Mouse (Mus musculus) midbrain, postnatal 0 days (tissue): ENCODE measurements around the gene Eif5. TPM values are rescaled to one million over a fixed set of nuclear protein-coding genes. Genes with fewer than 3 reads are reported as not detected.
"Not testable (repeated sequence)": the region's sequence is repeated elsewhere in the genome, so short reads cannot be mapped to it uniquely, and the experiment has no call there.

Experiments used
- ATAC-seq: fragments of 200-750 bp; cut with Nextera tagmentation; 2 replicates; pipeline ENCODE4 v1.8.0; 2017; ENCODE audit warnings: moderate number of reproducible peaks, mild to moderate bottlenecking, moderate TSS enrichment, moderate library complexity; ENCODE audit not compliant: low FRiP score
- DNase-seq: peaks from one replicate; pipeline ENCODE4 v3.0.0-alpha.2; 2015; ENCODE audit warnings: low spot score
- H3K27ac ChIP-seq: fragments of 300-500 bp; sonication (generic); 2 replicates; pipeline ENCODE4 v1.5.1; 2014; ENCODE audit warnings: low read depth, mild to moderate bottlenecking, low read length, mixed read lengths
- H3K27me3 ChIP-seq: fragments of 300-500 bp; sonication (generic); 2 replicates; pipeline ENCODE4 v1.6.1; 2014; ENCODE audit warnings: low read length, control low read depth, mixed read lengths; ENCODE audit not compliant: insufficient read depth
- H3K36me3 ChIP-seq: fragments of 300-500 bp; sonication (generic); 2 replicates; pipeline ENCODE4 v1.6.1; 2014; ENCODE audit warnings: low read length, control low read depth, mixed read lengths; ENCODE audit not compliant: insufficient read depth
- H3K4me1 ChIP-seq: fragments of 300-500 bp; sonication (generic); 2 replicates; pipeline ENCODE4 v1.6.1; 2014; ENCODE audit warnings: mild to moderate bottlenecking, control low read depth, antibody characterized with exemption, low read length, mixed read lengths; ENCODE audit not compliant: insufficient read depth
- H3K4me2 ChIP-seq: fragments of 300-500 bp; sonication (generic); 2 replicates; pipeline ENCODE4 v1.6.1; 2014; ENCODE audit warnings: low read depth, mild to moderate bottlenecking, low read length, mixed read lengths; ENCODE audit not compliant: poor library complexity, severe bottlenecking
- H3K4me3 ChIP-seq: fragments of 300-500 bp; sonication (generic); 2 replicates; pipeline ENCODE4 v1.5.1; 2014; ENCODE audit warnings: low read depth, mild to moderate bottlenecking, low read length, moderate library complexity
- H3K9ac ChIP-seq: fragments of 300-500 bp; sonication (generic); replicated peaks from 2 replicates; pipeline ENCODE4 v1.6.1; 2014; ENCODE audit warnings: mild to moderate bottlenecking, low read length, moderate library complexity, mixed read lengths; ENCODE audit not compliant: poor library complexity, severe bottlenecking
- H3K9me3 ChIP-seq: fragments of 300-500 bp; sonication (generic); 2 replicates; pipeline ENCODE4 v1.6.1; 2016; ENCODE audit warnings: low read length, control low read depth
- CTCF ChIP-seq: IDR thresholded peaks from 2 replicates; pipeline ENCODE4 v1.5.1; 2016; ENCODE audit warnings: antibody characterized with exemption, mild to moderate bottlenecking
- WGBS: fragments of 180-500 bp; shearing (Covaris S2); extraction: QIAGEN DNeasy Blood & Tissue Kit; methylation state at CpG from one replicate; pipeline ENCODE4 v1.1.7; 2014; 5-methylcytosine and 5-hydroxymethylcytosine counted together
- polyA plus RNA-seq: library from polyadenylated mRNA; unstranded; fragments of >200 nt; fragmentation: Nextera tagmentation; extraction: Ambion mirVana; gene quantifications from 2 replicates; pipeline ENCODE4 v1.2.1, GENCODE M21; 2015
- total RNA-seq: library from RNA; depleted of rRNA; stranded (reverse); fragments of >200 nt; gene quantifications from 2 replicates; pipeline ENCODE4 v1.2.3, GENCODE M21; 2014

Gene Eif5
- total and polyA plus RNA-seq, 2 experiments from 2014 or later = 283 to 640 TPM

DNA sequence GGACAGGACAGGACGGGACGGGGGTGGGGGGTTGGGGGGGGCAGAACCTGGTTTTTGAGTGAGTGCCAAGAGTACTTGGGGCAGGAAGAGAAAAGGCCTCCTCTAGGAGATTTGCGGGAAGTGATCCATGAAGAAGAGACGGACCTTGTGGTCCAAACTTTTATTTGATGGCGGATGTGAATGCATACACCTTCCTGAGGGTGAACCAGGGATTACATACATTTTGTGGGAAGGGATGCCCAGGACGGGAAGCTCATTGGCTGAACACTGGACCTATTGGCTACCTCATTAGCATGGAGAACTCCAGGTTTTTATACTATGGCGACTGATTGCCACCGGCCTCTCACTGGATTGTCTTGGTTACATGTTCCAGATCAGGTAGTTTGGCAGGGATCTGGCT, 14.5 kb downstream of the Eif5 start:
- TF ChIP-seq CTCF = no peak
- DNase-seq (no peak), ATAC-seq (no peak)
- H3K27ac ChIP-seq = no peak overlapping the region
- H3K4me3 ChIP-seq = no peak overlapping the region
- H3K4me1 ChIP-seq = no peaks in the 10 kb centered on the region
- H3K9me3 ChIP-seq = no peaks in the 10 kb centered on the region
- 69% methylated on average over 8 of the region's 8 CpGs for WGBS
- H3K36me3 ChIP-seq = 0 out of 2 replicates have a peak, but pooled peaks cover 2% of the 10 kb centered on the region
- no peaks in the 10 kb centered on the region for H3K27me3 ChIP-seq
- H3K4me2 ChIP-seq = no peak overlapping the region
- H3K9ac ChIP-seq = no peak overlapping the region

DNA sequence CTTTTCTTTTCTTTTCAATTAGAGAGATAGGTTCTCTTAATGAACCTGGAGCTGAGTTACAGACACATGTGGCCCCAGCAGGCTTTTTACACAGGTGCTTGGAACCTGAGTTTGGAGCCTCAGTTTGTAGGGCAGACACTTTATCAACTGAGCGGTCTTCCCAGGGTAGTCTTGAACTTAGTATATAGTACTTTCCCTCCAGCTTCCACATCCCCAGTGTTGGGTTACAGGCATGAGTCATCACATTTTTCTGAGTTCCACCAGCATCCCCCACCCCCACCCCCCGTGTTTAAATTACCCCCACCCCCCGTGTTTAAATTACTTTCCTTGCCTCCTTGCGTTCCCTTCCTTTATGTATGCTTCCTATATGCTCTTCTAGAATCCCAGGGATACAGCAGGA, 17.5 kb downstream of the Eif5 start:
- H3K4me2 ChIP-seq = no peak overlapping the region
- no peak overlapping the region for H3K27ac ChIP-seq
- DNase-seq = no peak
- no peak for TF ChIP-seq CTCF
- H3K27me3 ChIP-seq = no peaks in the 10 kb centered on the region
- WGBS = 74% methylated on average over 4 of the region's 4 CpGs
- ATAC-seq = no peak
- no peak overlapping the region for H3K9ac ChIP-seq
- H3K4me1 ChIP-seq = no peaks in the 10 kb centered on the region
- H3K9me3 ChIP-seq = no peaks in the 10 kb centered on the region
- no peaks in the 10 kb centered on the region for H3K36me3 ChIP-seq
- no peak overlapping the region for H3K4me3 ChIP-seq

DNA sequence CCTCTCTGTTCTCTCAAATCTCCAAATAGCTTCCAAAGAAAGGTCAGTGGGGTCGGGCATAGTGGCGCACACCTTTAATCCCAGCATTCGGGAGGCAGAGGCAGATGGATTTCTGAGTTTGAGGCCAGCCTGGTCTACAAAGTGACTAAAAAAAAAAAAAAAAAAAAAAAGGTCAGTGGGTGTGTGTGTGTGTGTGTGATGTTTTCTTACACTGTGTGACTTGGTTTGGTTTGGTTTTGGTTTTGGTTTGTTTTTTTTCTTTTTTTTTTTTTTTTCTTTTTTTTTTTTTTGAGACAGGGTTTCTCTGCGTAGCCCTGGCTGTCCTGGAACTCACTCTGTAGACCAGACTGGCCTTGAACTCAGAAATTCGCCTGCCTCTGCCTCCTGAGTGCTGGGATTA, 18.1 kb downstream of the Eif5 start:
- not testable (repeated sequence) for H3K27me3 ChIP-seq, H3K4me3 ChIP-seq, H3K4me2 ChIP-seq, DNase-seq, ATAC-seq, H3K36me3 ChIP-seq, H3K9ac ChIP-seq, H3K4me1 ChIP-seq, H3K27ac ChIP-seq, H3K9me3 ChIP-seq
- WGBS = 81% methylated on average over 5 of the region's 5 CpGs

DNA sequence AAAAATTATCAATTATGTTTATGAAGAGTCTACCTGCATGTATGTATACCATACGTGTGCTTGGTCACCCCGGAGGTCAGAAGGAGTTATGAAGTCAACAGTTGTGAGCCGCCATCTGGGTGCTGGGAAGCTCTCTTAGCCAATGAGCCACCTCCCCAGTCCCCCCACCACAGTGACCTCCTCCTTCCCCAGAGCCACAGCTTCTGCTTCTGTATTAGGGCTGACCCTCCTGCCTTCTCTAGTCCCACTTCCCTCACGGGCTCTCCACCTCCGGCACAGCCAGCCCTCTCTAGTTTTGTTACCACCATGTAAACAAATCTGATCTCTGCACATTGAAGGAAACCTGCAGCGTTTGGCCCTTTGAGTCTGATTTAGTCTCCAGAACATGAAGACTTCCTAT, 19.7 kb downstream of the Eif5 start:
- Histone ChIP-seq H3K4me2 (no peak overlapping the region), H3K9me3 (no peaks in the 10 kb centered on the region), H3K9ac (no peak overlapping the region), H3K27me3 (no peaks in the 10 kb centered on the region), H3K4me3 (no peak overlapping the region), H3K27ac (no peak overlapping the region), H3K36me3 (no peaks in the 10 kb centered on the region), H3K4me1 (no peaks in the 10 kb centered on the region)
- no peak for TF ChIP-seq CTCF
- ATAC-seq (no peak), DNase-seq (no peak)
- 73% methylated on average over 6 of the region's 6 CpGs for WGBS

DNA sequence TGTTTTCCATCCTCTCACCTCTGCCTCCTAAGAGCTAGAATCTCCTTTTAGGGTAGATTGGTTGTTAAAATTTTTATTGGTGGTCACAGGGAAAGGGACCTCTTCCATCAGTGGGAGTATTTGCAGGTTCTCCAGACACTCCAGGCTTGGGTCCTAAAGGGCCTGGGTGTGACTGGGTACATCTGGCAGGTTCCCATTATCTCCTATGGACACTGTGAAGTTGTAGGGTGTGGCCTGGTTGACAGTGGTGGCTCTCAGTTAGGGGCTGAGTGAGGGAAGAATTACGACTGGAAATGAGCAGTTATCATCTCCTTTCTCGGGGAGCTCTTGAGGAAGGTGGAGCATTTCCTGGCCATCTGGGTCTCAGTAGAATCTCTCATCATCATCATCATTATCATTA, 20.8 kb downstream of the Eif5 start:
- WGBS = 70% methylated on average over 2 of the region's 2 CpGs
- Histone ChIP-seq H3K27me3 (no peaks in the 10 kb centered on the region), H3K4me3 (no peak overlapping the region), H3K4me1 (no peaks in the 10 kb centered on the region), H3K27ac (no peak overlapping the region), H3K9ac (no peak overlapping the region), H3K4me2 (no peak overlapping the region), H3K9me3 (no peaks in the 10 kb centered on the region), H3K36me3 (no peaks in the 10 kb centered on the region)
- DNase-seq = no peak
- TF ChIP-seq CTCF = no peak
- no peak for ATAC-seq

DNA sequence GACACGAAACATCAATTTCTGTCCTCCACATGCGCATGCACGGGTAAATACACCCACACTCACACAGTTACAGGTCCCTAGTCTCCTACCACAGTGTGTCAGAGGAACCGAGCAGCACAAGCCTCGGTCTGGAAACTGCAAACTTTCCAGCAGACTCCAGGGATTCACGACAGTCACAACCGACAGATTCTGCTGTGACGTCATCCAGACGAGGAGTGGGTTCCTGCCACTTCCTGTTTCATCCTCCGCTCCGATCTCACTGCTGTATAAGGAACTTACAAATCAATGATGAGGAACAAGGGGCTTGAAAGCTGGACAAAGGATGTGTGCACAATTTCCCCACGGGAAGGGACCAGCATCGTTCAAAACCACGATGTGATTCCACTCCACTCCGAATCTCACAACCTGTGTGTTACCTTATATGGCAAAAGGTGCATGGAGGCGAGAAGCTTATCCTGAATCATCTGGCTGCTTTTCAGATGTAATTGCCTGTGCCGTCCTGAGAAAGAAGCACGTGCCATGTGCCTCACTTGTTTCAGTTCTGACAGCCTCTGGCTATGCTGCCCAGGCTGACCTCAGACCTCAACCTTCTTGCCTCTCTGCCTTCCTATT, 21.9 kb downstream of the Eif5 start:
- H3K27me3 ChIP-seq = no peaks in the 10 kb centered on the region
- no peaks in the 10 kb centered on the region for H3K4me1 ChIP-seq
- H3K4me3 ChIP-seq = 0 out of 2 replicates have a peak overlapping the region, but pooled peaks have one; percentile 5
- peak; percentile 65 for DNase-seq
- no peaks in the 10 kb centered on the region for H3K36me3 ChIP-seq
- TF ChIP-seq CTCF = no peak
- H3K4me2 ChIP-seq = no peak overlapping the region
- 62% methylated on average over 18 of the region's 18 CpGs for WGBS
- no peak overlapping the region; the same call in 1 of the 2 replicates for H3K27ac ChIP-seq
- no peaks in the 10 kb centered on the region for H3K9me3 ChIP-seq
- no peak overlapping the region for H3K9ac ChIP-seq
- no peak for ATAC-seq
